Mouse (Mus musculus) thymus, adult 2 months (tissue): ENCODE data around the gene Hba-a1.
"Not testable (repeated sequence)": the region's sequence is repeated elsewhere in the genome, so short reads cannot be mapped to it uniquely, and the experiment has no call there.

Experiments
- CTCF ChIP-seq: fragments of 200-500 bp; IDR thresholded peaks from 2 replicates; pipeline ENCODE4 v1.5.1; 2012; ENCODE audit warnings: mild to moderate bottlenecking, control low read depth, low read length, moderate library complexity, borderline replicate concordance; ENCODE audit not compliant: control insufficient read depth, poor library complexity, insufficient read depth; ENCODE audit errors: extremely low read depth
- POLR2A ChIP-seq: fragments of 200-500 bp; IDR thresholded peaks from 2 replicates; pipeline ENCODE4 v1.6.1; 2012; ENCODE audit warnings: mild to moderate bottlenecking, low read length, control low read depth, moderate library complexity; ENCODE audit not compliant: control insufficient read depth, poor library complexity, insufficient read depth; ENCODE audit errors: extremely low read depth

DNA sequence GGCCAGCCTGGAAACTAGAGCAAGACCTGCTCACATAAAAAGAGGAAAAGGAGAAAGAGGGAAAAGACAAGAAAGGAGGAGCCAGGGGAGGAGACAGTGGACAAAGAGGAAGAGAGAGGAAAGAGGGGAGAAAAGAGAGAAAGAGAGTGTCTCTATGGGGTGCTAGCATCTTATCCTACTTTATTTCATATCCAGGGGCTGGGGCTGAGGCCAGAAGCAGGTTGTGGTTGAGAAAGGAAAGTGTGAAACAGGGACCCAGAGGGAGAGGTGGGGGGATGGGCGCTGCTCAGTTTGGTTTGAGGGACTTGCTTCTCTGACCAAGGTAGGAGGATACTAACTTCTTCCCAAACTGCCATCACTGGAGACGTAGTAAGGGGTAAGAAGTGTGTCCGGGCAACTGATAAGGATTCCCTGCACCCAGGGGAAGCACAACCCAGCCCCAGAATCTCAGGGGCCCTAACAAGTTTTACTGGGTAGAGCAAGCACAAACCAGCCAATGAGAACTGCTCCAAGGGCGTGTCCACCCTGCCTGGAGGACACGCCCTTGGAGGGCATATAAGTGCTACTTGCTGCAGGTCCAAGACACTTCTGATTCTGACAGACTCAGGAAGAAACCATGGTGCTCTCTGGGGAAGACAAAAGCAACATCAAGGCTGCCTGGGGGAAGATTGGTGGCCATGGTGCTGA, at the start of gene Hba-a1:
- TF ChIP-seq POLR2A, CTCF: not testable (repeated sequence)
